Mouse (Mus musculus): ENCODE results near the gene Gm45717.

DNA sequence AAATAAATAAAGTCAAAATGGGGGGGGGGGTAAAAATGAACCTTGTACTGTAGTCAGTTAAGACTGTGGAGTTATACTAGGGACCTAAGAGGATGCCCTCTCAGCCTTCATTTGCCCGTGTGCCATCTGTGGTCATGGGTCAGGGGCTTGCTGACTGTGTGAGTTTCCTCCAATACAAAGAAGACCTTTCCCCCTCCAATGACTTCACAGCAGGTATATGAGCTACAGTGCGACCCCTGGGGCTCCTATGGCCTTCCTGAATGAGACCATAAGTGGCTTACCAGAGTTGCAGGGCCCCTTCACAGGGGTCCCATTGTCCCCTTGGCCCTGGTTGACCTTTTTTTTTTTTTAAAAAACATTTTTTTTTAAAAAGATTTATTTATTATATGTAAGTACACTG is 5.7 kb upstream of the Gm45717 start:
- TF ChIP-seq EP300 (IDR thresholded peaks at IDR 0.05): no peak
- no peak for TF ChIP-seq CTCF (IDR thresholded peaks at IDR 0.05)

Data from lung, postnatal 0 days (tissue).